Mouse (Mus musculus): ENCODE measurements around the gene Iqgap2. TPM values are rescaled to one million over a fixed set of nuclear protein-coding genes. Genes with fewer than 3 reads are reported as not detected.

The Iqgap2 gene
- total and polyA plus RNA-seq, 3 experiments = 0.61 to 2.5 (median 2.2) TPM

DNA sequence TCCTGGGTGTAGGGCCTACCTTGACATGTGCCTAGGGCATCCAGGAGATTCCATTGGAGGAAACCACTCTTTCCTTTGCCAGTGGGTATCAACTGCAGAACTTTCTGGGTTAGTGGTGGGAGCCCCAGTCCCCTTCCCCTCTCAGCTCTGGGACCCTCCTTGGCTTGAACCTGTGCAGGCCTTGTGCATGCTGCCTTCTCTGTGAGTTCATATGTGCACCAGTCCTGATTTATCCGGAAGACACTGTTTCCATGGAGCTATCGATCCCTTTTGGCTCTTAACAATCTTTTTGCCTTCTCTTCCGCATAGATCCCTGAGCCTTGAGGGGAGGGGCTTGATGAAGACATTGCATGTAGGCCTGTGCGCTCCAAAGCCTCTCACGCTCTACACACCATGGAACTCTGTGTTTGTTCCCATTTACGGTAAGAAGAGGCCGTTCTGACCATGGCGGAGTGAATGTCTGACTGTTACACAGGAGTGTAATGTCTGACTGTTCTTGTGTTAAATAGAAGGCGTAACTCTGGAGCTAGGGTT lies 195.5 kb downstream of the Iqgap2 start:
- H3K27me3 ChIP-seq (ENCODE audit: control insufficient read depth, insufficient read depth, low read length) = no peaks in the 10 kb centered on the region
- TF ChIP-seq EP300 (IDR thresholded peaks at IDR 0.05; ENCODE audit: insufficient read depth, low read depth, low read length) (no peak), CTCF (IDR thresholded peaks at IDR 0.05) (no peak), POLR2A (IDR thresholded peaks at IDR 0.05; ENCODE audit: insufficient read depth, low read depth, low read length) (no peak)
- 94% methylated on average over 9 of the region's 9 CpGs for WGBS
- no peak for DNase-seq
- intact Hi-C loops (cut with DNase I) = no loop called here
- H3K79me2 ChIP-seq (replicated peaks; ENCODE audit: control insufficient read depth, insufficient read depth, low read length) = no peaks in the 10 kb centered on the region
- H3K36me3 ChIP-seq (ENCODE audit: control insufficient read depth, insufficient read depth, low read length) = no peaks in the 10 kb centered on the region
- H3K27ac ChIP-seq = no peak overlapping the region
- H3K9ac ChIP-seq (ENCODE audit: low read depth, low read length) = no peak overlapping the region
- H3K4me3 ChIP-seq = no peak overlapping the region
- H3K4me1 ChIP-seq (ENCODE audit: control insufficient read depth, insufficient read depth, low read length) = no peaks in the 10 kb centered on the region

DNA sequence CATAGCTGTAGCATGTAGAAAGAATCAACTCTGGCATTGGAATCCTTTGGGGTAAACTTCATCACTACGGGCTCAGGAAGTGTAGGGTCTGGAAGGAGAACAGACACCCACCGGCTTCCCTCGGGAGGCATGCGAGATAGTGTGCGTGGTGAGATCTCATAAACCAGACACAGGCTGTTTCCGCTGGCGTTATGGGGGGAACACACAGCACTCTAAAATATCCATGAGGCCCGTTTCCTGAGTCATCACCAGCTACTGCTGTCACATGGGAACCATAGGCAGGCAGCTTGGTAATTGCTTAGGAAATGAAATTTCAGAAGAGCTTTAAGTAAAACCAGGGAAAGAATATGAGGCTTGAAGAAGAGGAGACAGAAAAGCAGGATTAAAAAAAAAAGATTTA lies 199.5 kb downstream of the Iqgap2 start:
- DNase-seq = no peak
- H3K27me3 ChIP-seq (ENCODE audit: control insufficient read depth, insufficient read depth, low read length) = no peaks in the 10 kb centered on the region
- intact Hi-C loops (cut with DNase I) = no loop called here
- H3K4me1 ChIP-seq (ENCODE audit: control insufficient read depth, insufficient read depth, low read length) = no peaks in the 10 kb centered on the region
- no peak overlapping the region for H3K4me3 ChIP-seq
- H3K27ac ChIP-seq = no peak overlapping the region
- H3K79me2 ChIP-seq (replicated peaks; ENCODE audit: control insufficient read depth, insufficient read depth, low read length) = no peaks in the 10 kb centered on the region
- TF ChIP-seq POLR2A (IDR thresholded peaks at IDR 0.05; ENCODE audit: insufficient read depth, low read depth, low read length) (no peak), EP300 (IDR thresholded peaks at IDR 0.05; ENCODE audit: insufficient read depth, low read depth, low read length) (no peak)
- H3K9ac ChIP-seq (ENCODE audit: low read depth, low read length) = no peak overlapping the region
- WGBS = 48% methylated on average over 8 of the region's 8 CpGs
- H3K36me3 ChIP-seq (ENCODE audit: control insufficient read depth, insufficient read depth, low read length) = no peaks in the 10 kb centered on the region

- intact Hi-C loops (cut with DNase I) = no loop called here
- WGBS = 90% methylated on average over 1 of the region's 1 CpGs
Measured at GRCm38 (mm10) chr13:95688576-95688975, 203.1 kb downstream of the Iqgap2 start.

GRCm38 (mm10) chr13:95685736-95686135 lies 206.0 kb downstream of the Iqgap2 start:
- 44% methylated on average over 5 of the region's 5 CpGs for WGBS
- H3K27me3 ChIP-seq (ENCODE audit: control insufficient read depth, insufficient read depth, low read length) = no peaks in the 10 kb centered on the region

More at GRCm38 (mm10) chr13:95688576-95688975, 203.1 kb downstream of the Iqgap2 start:
- Histone ChIP-seq H3K9ac (ENCODE audit: low read depth, low read length) (no peak overlapping the region), H3K36me3 (ENCODE audit: control insufficient read depth, insufficient read depth, low read length) (no peaks in the 10 kb centered on the region), H3K27me3 (ENCODE audit: control insufficient read depth, insufficient read depth, low read length) (no peaks in the 10 kb centered on the region), H3K4me1 (ENCODE audit: control insufficient read depth, insufficient read depth, low read length) (no peaks in the 10 kb centered on the region), H3K79me2 (replicated peaks; ENCODE audit: control insufficient read depth, insufficient read depth, low read length) (no peaks in the 10 kb centered on the region), H3K27ac (no peak overlapping the region), H3K4me3 (no peak overlapping the region)
- no peak for DNase-seq
- no peak for TF ChIP-seq POLR2A (IDR thresholded peaks at IDR 0.05; ENCODE audit: insufficient read depth, low read depth, low read length)
- no peak for TF ChIP-seq EP300 (IDR thresholded peaks at IDR 0.05; ENCODE audit: insufficient read depth, low read depth, low read length)
- TF ChIP-seq CTCF (IDR thresholded peaks at IDR 0.05) = no peak

GRCm38 (mm10) chr13:95684656-95685244 lies 207.0 kb downstream of the Iqgap2 start:
- WGBS = 94% methylated on average over 9 of the region's 9 CpGs
- intact Hi-C loops (cut with DNase I) = no loop called here
- H3K4me3 ChIP-seq = no peak overlapping the region
- H3K9ac ChIP-seq (ENCODE audit: low read depth, low read length) = no peak overlapping the region
- H3K36me3 ChIP-seq (ENCODE audit: control insufficient read depth, insufficient read depth, low read length) = no peaks in the 10 kb centered on the region
- H3K79me2 ChIP-seq (replicated peaks; ENCODE audit: control insufficient read depth, insufficient read depth, low read length) = no peaks in the 10 kb centered on the region
- H3K27me3 ChIP-seq (ENCODE audit: control insufficient read depth, insufficient read depth, low read length) = no peaks in the 10 kb centered on the region
- TF ChIP-seq POLR2A (IDR thresholded peaks at IDR 0.05; ENCODE audit: insufficient read depth, low read depth, low read length) = no peak
- no peak for TF ChIP-seq EP300 (IDR thresholded peaks at IDR 0.05; ENCODE audit: insufficient read depth, low read depth, low read length)
- no peak for TF ChIP-seq CTCF (IDR thresholded peaks at IDR 0.05)
- H3K4me1 ChIP-seq (ENCODE audit: control insufficient read depth, insufficient read depth, low read length) = no peaks in the 10 kb centered on the region
- no peak overlapping the region for H3K27ac ChIP-seq
- no peak for DNase-seq

More at GRCm38 (mm10) chr13:95685736-95686135, 206.0 kb downstream of the Iqgap2 start:
- peak in 1 of 2 experiments; percentile 20 for DNase-seq
- intact Hi-C loops (cut with DNase I) = no loop called here
- H3K9ac ChIP-seq (ENCODE audit: low read depth, low read length) = no peak overlapping the region
- TF ChIP-seq POLR2A (IDR thresholded peaks at IDR 0.05; ENCODE audit: insufficient read depth, low read depth, low read length) (no peak), CTCF (IDR thresholded peaks at IDR 0.05) (no peak), EP300 (IDR thresholded peaks at IDR 0.05; ENCODE audit: insufficient read depth, low read depth, low read length) (no peak)
- H3K36me3 ChIP-seq (ENCODE audit: control insufficient read depth, insufficient read depth, low read length) = no peaks in the 10 kb centered on the region
- no peak overlapping the region for H3K27ac ChIP-seq
- no peak overlapping the region for H3K4me3 ChIP-seq
- H3K4me1 ChIP-seq (ENCODE audit: control insufficient read depth, insufficient read depth, low read length) = no peaks in the 10 kb centered on the region
- no peaks in the 10 kb centered on the region for H3K79me2 ChIP-seq (replicated peaks; ENCODE audit: control insufficient read depth, insufficient read depth, low read length)

DNA sequence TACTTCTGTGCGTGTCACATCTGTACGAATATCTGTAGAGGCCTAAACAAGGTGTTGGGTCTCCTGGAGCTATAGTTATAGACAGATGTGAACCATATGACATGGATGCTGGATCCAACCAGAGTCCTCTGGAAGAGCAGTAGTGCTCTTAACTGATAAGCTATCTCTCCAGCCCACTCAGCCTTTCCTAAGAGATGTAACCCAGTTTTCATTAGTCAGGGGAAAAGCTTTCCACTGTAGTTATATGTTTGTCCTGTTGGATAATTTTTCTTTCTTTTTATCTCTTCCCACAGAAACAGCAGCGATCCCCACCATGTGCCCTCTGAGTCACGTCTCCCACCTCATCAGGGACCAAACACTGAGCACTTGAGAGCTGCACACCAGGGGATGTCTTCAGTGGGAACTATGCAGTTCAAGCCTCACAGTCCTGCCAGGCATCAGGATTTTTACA lies 212.2 kb downstream of the Iqgap2 start:
- Histone ChIP-seq H3K27me3 (ENCODE audit: control insufficient read depth, insufficient read depth, low read length) (no peaks in the 10 kb centered on the region), H3K27ac (no peak overlapping the region), H3K36me3 (ENCODE audit: control insufficient read depth, insufficient read depth, low read length) (no peaks in the 10 kb centered on the region), H3K4me3 (no peak overlapping the region), H3K79me2 (replicated peaks; ENCODE audit: control insufficient read depth, insufficient read depth, low read length) (no peaks in the 10 kb centered on the region), H3K9ac (ENCODE audit: low read depth, low read length) (no peak overlapping the region), H3K4me1 (ENCODE audit: control insufficient read depth, insufficient read depth, low read length) (no peaks in the 10 kb centered on the region)
- 54% methylated on average over 4 of the region's 4 CpGs for WGBS
- intact Hi-C loops (cut with DNase I) = no loop called here
- TF ChIP-seq EP300 (IDR thresholded peaks at IDR 0.05; ENCODE audit: insufficient read depth, low read depth, low read length) = no peak
- TF ChIP-seq POLR2A (IDR thresholded peaks at IDR 0.05; ENCODE audit: insufficient read depth, low read depth, low read length) = no peak
- TF ChIP-seq CTCF (IDR thresholded peaks at IDR 0.05) = no peak
- DNase-seq = no peak

Data from heart, adult 2 months (tissue).